Mouse (Mus musculus) induced T-regulatory cell, adult 2 months (primary cell): ENCODE measurements around the gene Olfr633.
A peak's percentile ranks its signal among the peaks of the same experiment; 100 is the strongest.
"Not testable (repeated sequence)": the region's sequence is repeated elsewhere in the genome, so short reads cannot be mapped to it uniquely, and the experiment has no call there.

Source experiments
- DNase-seq: peaks from one replicate; pipeline ENCODE4 v3.0.0-alpha.2; 2012; ENCODE audit warnings: low read depth

Olfr633 gene

GRCm38 (mm10) chr7:103944137-103944536, at the start of gene Olfr633:
Olfr633 (plus strand) TSS chr7:103944437.
- no peak for DNase-seq

- no peak for DNase-seq
These were observed 41.0 kb upstream of the Olfr633 start, which contains the start of gene Olfr65 for GRCm38 (mm10) chr7:103903187-103903586. Olfr65 (plus strand) TSS chr7:103903487.

- no peak for DNase-seq
These were observed 34.2 kb upstream of the Olfr633 start for GRCm38 (mm10) chr7:103910047-103910446.

GRCm38 (mm10) chr7:103912969-103913511, 31.2 kb upstream of the Olfr633 start:
- peak; percentile 12 for DNase-seq

- no peak for DNase-seq
These were observed 28.9 kb upstream of the Olfr633 start for GRCm38 (mm10) chr7:103915338-103915737.

GRCm38 (mm10) chr7:103928525-103928924, 15.7 kb upstream of the Olfr633 start, which contains the start of gene Olfr631:
Olfr631 (plus strand) TSS chr7:103928825.
- DNase-seq: no peak

- no peak for DNase-seq
These were observed 10.0 kb upstream of the Olfr633 start, which contains the start of gene Olfr632 for GRCm38 (mm10) chr7:103934264-103934663. Olfr632 (plus strand) TSS chr7:103934347.

GRCm38 (mm10) chr7:103942730-103943129, 1.5 kb upstream of the Olfr633 start:
- DNase-seq: peak; percentile 61

- DNase-seq: not testable (repeated sequence)
These were observed 22.6 kb downstream of the Olfr633 start for GRCm38 (mm10) chr7:103966873-103967272.

GRCm38 (mm10) chr7:103970852-103971251, 26.6 kb downstream of the Olfr633 start, which contains the start of gene Olfr635:
Olfr635 (plus strand) TSS chr7:103971152.
- DNase-seq: no peak

- no peak for DNase-seq
These were observed 27.5 kb downstream of the Olfr633 start for GRCm38 (mm10) chr7:103971782-103972181.

- no peak for DNase-seq
These were observed 54.2 kb downstream of the Olfr633 start, which contains the start of gene Olfr638 for GRCm38 (mm10) chr7:103998446-103998845. Olfr638 (plus strand) TSS chr7:103998746.
